Mouse (Mus musculus) neutrophil, adult 83 days (primary cell): Measurements from ENCODE around the gene Fbxo7. TPM values are rescaled to one million over a fixed set of nuclear protein-coding genes. Genes with fewer than 3 reads are reported as not detected.

ENCODE experiments used
- total RNA-seq, 2 experiments: library from RNA; stranded (reverse); gene quantifications; one replicate each; pipeline ENCODE4 v1.2.4; 2023

Fbxo7 gene
- 10 to 100 TPM; 23.9 to 28.8 TPM for total RNA-seq

GRCm38 (mm10) chr10:86021749-86022473, at the start of gene Fbxo7:
Gene Fbxo7, plus strand, starts transcription at chr10:86021972.

GRCm38 (mm10) chr10:86011781-86012180, 10.0 kb upstream of the Fbxo7 start, which contains the start of gene Bpifc:
Gene Bpifc, minus strand, starts transcription at chr10:86011895.

Other genes starting within 250 kb of the Fbxo7 start
- gene Pwp1, start 192.5 kb upstream of the Fbxo7 start, total RNA-seq: 10 to 100 TPM; 31.8 to 32.6 TPM
- 10 to 100 TPM; 23.7 to 24.4 TPM for gene Prdm4, start 104.8 kb upstream of the Fbxo7 start, total RNA-seq
- gene Ascl4, start 94.3 kb upstream of the Fbxo7 start, total RNA-seq: not detected
- 10 to 100 TPM; 37.3 to 41.6 TPM for gene Rtcb, start 64.1 kb upstream of the Fbxo7 start, total RNA-seq
- not detected for gene Bpifc, start 10.1 kb upstream of the Fbxo7 start, total RNA-seq